Mouse (Mus musculus): ENCODE measurements at regions not wholly inside any gene's neighbourhood (a gene's known extent, or its start where the extent isn't known, plus 50 kb on each side); places are given as distances from the start of the nearest gene placed in this dataset.

DNA sequence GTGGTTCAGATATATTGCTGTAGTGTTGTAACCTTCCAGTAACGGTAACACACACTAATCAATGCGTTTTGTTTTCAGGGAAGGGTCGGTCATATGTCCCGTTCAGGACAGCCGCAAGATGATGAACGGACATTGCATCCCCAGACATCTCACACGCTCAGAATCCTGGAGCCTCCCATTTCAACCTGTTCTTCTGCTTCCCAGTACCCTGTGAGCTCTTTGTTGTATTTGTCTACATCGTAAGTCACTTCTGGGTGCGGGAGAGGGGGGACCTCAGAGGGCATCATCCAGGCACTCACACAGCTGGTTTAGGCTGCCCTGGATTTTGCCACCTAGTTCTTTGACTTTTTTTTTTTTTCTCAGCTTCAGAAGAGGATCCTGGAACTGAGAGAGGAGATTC lies 117.9 kb upstream of the Rtl1 start:
- no peak for DNase-seq (ENCODE audit: low spot score)
- no peak overlapping the region for H3K27ac ChIP-seq (replicated peaks)
- H3K4me3 ChIP-seq (ENCODE audit: low read depth, low read length): no peak overlapping the region
- H3K36me3 ChIP-seq (ENCODE audit: control insufficient read depth, insufficient read depth, low read length): no peaks in the 10 kb centered on the region; the same call in 1 of the 2 replicates
- no peak for ATAC-seq (ENCODE audit: low FRiP score, low TSS enrichment)
- no peak overlapping the region for H3K9ac ChIP-seq (ENCODE audit: low read length)
- TF ChIP-seq CTCF (IDR thresholded peaks at IDR 0.05; ENCODE audit: low read depth) (no peak), EP300 (optimal IDR thresholded peaks at IDR 0.05) (no peak)
- no peaks in the 10 kb centered on the region for H3K27me3 ChIP-seq (ENCODE audit: control insufficient read depth, insufficient read depth, low read length)
- H3K4me1 ChIP-seq (replicated peaks; ENCODE audit: control insufficient read depth, insufficient read depth): no peaks in the 10 kb centered on the region
- H3K9me3 ChIP-seq (ENCODE audit: control insufficient read depth, low read length): no peaks in the 10 kb centered on the region
- WGBS: 90% methylated on average over 9 of the region's 9 CpGs
- no peak overlapping the region for H3K4me2 ChIP-seq (replicated peaks; ENCODE audit: low read depth)

DNA sequence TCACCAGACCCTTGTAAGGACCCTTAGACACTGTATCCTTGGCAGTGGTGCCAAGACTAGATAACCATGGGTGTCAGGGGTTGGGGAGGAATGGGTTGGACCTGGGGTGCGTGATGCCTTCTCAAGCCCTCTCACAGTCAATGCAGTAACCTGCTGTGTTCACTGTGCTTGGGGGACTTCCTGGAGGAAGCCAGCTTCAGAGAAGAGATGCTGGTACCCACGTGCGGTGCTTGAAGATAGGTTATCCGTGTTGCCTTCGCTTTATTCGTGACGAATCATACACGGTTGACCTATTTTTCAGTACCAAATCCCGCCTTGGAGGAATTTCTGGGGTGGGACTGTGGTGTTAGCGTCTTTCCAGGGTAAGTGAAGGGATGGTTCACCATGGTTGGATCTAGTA lies 138.1 kb upstream of the Rtl1 start:
- H3K27me3 ChIP-seq (ENCODE audit: control insufficient read depth, insufficient read depth, low read length): no peaks in the 10 kb centered on the region
- H3K9ac ChIP-seq (ENCODE audit: low read length): no peak overlapping the region
- H3K27ac ChIP-seq (replicated peaks): no peak overlapping the region
- H3K4me3 ChIP-seq (ENCODE audit: low read depth, low read length): no peak overlapping the region
- 92% methylated on average over 10 of the region's 10 CpGs for WGBS
- no peak overlapping the region for H3K4me2 ChIP-seq (replicated peaks; ENCODE audit: low read depth)
- H3K4me1 ChIP-seq (replicated peaks; ENCODE audit: control insufficient read depth, insufficient read depth): no peaks in the 10 kb centered on the region
- DNase-seq (ENCODE audit: low spot score) (no peak), ATAC-seq (ENCODE audit: low FRiP score, low TSS enrichment) (no peak)
- TF ChIP-seq CTCF (IDR thresholded peaks at IDR 0.05; ENCODE audit: low read depth) (no peak), EP300 (optimal IDR thresholded peaks at IDR 0.05) (no peak)
- no peaks in the 10 kb centered on the region; the same call in 1 of the 2 replicates for H3K36me3 ChIP-seq (ENCODE audit: control insufficient read depth, insufficient read depth, low read length)
- no peaks in the 10 kb centered on the region for H3K9me3 ChIP-seq (ENCODE audit: control insufficient read depth, low read length)

DNA sequence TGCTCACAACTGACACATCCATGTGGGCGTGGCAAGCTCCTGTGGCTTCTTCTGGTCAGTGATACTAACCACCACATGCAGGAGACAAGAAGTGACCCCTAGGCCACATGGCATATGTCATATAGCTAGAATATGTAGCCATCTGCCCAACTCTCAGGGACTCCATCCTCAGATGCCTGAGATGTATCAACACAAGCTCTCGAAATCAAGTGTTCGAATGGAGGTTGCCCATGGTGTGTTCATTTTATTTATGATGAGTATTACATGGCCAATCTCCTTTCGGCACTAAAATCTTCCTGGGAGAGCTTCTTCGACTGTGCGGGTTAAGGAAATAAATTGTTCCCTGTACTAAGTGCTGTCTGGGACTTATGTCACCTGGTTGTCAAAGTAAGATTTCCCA lies 138.8 kb upstream of the Rtl1 start:
- Histone ChIP-seq H3K36me3 (ENCODE audit: control insufficient read depth, insufficient read depth, low read length) (no peaks in the 10 kb centered on the region; the same call in 1 of the 2 replicates), H3K27me3 (ENCODE audit: control insufficient read depth, insufficient read depth, low read length) (no peaks in the 10 kb centered on the region), H3K4me3 (ENCODE audit: low read depth, low read length) (no peak overlapping the region), H3K4me2 (replicated peaks; ENCODE audit: low read depth) (no peak overlapping the region), H3K27ac (replicated peaks) (no peak overlapping the region), H3K9me3 (ENCODE audit: control insufficient read depth, low read length) (no peaks in the 10 kb centered on the region), H3K4me1 (replicated peaks; ENCODE audit: control insufficient read depth, insufficient read depth) (no peaks in the 10 kb centered on the region), H3K9ac (ENCODE audit: low read length) (no peak overlapping the region)
- DNase-seq (ENCODE audit: low spot score) (no peak), ATAC-seq (ENCODE audit: low FRiP score, low TSS enrichment) (no peak)
- TF ChIP-seq EP300 (optimal IDR thresholded peaks at IDR 0.05) (no peak), CTCF (IDR thresholded peaks at IDR 0.05; ENCODE audit: low read depth) (no peak)
- WGBS: 97% methylated on average over 6 of the region's 6 CpGs

DNA sequence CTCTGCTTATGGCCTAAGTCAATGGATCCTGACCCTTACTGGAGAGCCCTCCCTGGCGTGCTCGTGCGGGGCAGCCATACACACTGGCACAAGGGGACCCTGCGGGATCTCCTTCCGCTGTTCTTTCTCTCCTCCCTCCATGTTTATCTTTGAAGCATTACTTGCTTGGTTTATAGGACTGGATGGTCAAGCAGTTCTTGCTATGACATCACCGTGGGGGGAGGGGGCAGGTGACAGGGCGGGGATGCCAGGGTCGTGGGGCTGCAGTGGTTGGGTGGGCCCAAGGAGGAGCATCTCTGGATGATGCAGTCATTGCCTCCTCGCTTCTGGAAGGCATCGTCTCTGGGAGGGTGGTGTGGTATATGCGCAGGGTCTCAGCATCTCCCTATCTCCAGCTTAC lies 142.4 kb upstream of the Rtl1 start:
- no peak overlapping the region for H3K9ac ChIP-seq (ENCODE audit: low read length)
- no peak overlapping the region for H3K4me2 ChIP-seq (replicated peaks; ENCODE audit: low read depth)
- H3K27me3 ChIP-seq (ENCODE audit: control insufficient read depth, insufficient read depth, low read length): no peaks in the 10 kb centered on the region
- no peak overlapping the region for H3K4me3 ChIP-seq (ENCODE audit: low read depth, low read length)
- H3K4me1 ChIP-seq (replicated peaks; ENCODE audit: control insufficient read depth, insufficient read depth): no peaks in the 10 kb centered on the region
- no peaks in the 10 kb centered on the region; the same call in 1 of the 2 replicates for H3K36me3 ChIP-seq (ENCODE audit: control insufficient read depth, insufficient read depth, low read length)
- WGBS: 88% methylated on average over 11 of the region's 11 CpGs
- TF ChIP-seq EP300 (optimal IDR thresholded peaks at IDR 0.05): no peak
- TF ChIP-seq CTCF (IDR thresholded peaks at IDR 0.05; ENCODE audit: low read depth): no peak
- ATAC-seq (ENCODE audit: low FRiP score, low TSS enrichment) (no peak), DNase-seq (ENCODE audit: low spot score) (no peak)
- no peak overlapping the region for H3K27ac ChIP-seq (replicated peaks)
- H3K9me3 ChIP-seq (ENCODE audit: control insufficient read depth, low read length): no peaks in the 10 kb centered on the region

DNA sequence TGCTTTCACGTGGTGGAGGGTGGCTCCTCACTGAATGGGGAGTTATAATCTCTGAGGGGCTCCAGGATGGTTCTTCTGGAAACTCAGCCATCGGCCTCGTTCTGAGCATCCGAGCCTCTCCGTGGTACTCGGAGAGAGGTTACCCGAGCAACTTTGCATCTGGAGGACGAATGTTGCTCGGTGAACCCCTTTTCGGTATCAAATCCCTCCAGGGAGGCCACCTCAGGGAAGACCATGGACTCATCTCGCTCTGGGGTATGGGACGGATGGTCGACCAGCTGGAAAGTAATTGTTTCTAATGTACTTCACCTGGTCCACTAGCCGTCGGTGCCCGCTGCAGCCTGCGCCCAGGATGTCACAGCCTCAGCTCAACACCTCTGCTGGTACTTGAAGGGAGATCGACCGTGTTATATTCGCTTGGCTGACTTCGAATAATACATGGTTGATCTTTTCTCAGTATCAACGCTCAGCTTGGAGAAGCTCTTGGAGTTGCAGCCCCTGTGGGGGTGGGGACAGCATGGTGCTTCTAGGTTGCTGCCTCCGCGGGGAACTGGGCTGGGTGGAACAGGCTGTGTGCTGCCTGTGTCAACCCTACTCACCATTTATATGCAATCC lies 143.0 kb upstream of the Rtl1 start:
- 0 out of 2 replicates have a peak, but pooled peaks cover 2% of the 10 kb centered on the region for H3K4me1 ChIP-seq (replicated peaks; ENCODE audit: control insufficient read depth, insufficient read depth)
- 93% methylated on average over 24 of the region's 24 CpGs for WGBS
- no peaks in the 10 kb centered on the region for H3K9me3 ChIP-seq (ENCODE audit: control insufficient read depth, low read length)
- H3K4me3 ChIP-seq (ENCODE audit: low read depth, low read length): no peak overlapping the region
- no peaks in the 10 kb centered on the region; the same call in 1 of the 2 replicates for H3K36me3 ChIP-seq (ENCODE audit: control insufficient read depth, insufficient read depth, low read length)
- TF ChIP-seq CTCF (IDR thresholded peaks at IDR 0.05; ENCODE audit: low read depth): no peak
- TF ChIP-seq EP300 (optimal IDR thresholded peaks at IDR 0.05): no peak
- no peak overlapping the region for H3K9ac ChIP-seq (ENCODE audit: low read length)
- H3K4me2 ChIP-seq (replicated peaks; ENCODE audit: low read depth): no peak overlapping the region
- ATAC-seq (ENCODE audit: low FRiP score, low TSS enrichment) (no peak), DNase-seq (ENCODE audit: low spot score) (no peak)
- H3K27me3 ChIP-seq (ENCODE audit: control insufficient read depth, insufficient read depth, low read length): no peaks in the 10 kb centered on the region
- H3K27ac ChIP-seq (replicated peaks): no peak overlapping the region

DNA sequence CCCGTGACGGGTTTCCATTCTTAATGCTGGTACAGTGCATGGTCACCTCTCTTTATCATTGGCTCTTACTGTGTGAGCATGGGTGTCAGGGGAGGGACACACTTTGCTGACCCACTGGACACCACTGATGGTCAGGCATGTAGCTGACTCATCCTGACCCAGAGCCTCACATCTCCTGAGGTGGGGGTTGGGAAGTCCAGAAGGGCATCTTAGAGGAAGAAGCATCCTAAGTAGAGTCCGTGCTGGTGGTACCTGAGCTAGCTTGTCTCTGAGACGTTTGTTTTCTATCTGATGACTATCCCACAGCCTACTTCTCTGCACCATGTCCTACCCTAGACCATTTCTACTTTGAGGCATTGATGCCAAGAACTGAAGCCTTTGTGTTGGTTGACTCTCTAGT lies 144.1 kb upstream of the Rtl1 start:
- Histone ChIP-seq H3K27ac (replicated peaks) (no peak overlapping the region), H3K36me3 (ENCODE audit: control insufficient read depth, insufficient read depth, low read length) (no peaks in the 10 kb centered on the region; the same call in 1 of the 2 replicates), H3K27me3 (ENCODE audit: control insufficient read depth, insufficient read depth, low read length) (no peaks in the 10 kb centered on the region), H3K9ac (ENCODE audit: low read length) (no peak overlapping the region), H3K4me2 (replicated peaks; ENCODE audit: low read depth) (no peak overlapping the region), H3K4me1 (replicated peaks; ENCODE audit: control insufficient read depth, insufficient read depth) (peaks cover 9% of the 10 kb centered on the region; the same call in 1 of the 2 replicates), H3K4me3 (ENCODE audit: low read depth, low read length) (no peak overlapping the region), H3K9me3 (ENCODE audit: control insufficient read depth, low read length) (no peaks in the 10 kb centered on the region)
- no peak for ATAC-seq (ENCODE audit: low FRiP score, low TSS enrichment)
- WGBS: 88% methylated on average over 4 of the region's 4 CpGs
- TF ChIP-seq EP300 (optimal IDR thresholded peaks at IDR 0.05) (no peak), CTCF (IDR thresholded peaks at IDR 0.05; ENCODE audit: low read depth) (no peak)
- no peak for DNase-seq (ENCODE audit: low spot score)

All from stomach, postnatal 0 days (tissue).